Mouse (Mus musculus) urinary bladder, postnatal 25 days (tissue): ENCODE data around the gene Ube2dnl1.

Experiments
- DNase-seq: peaks from one replicate; pipeline ENCODE4 v3.0.0; 2022; ENCODE audit warnings: low spot score

Gene Ube2dnl1

DNA sequence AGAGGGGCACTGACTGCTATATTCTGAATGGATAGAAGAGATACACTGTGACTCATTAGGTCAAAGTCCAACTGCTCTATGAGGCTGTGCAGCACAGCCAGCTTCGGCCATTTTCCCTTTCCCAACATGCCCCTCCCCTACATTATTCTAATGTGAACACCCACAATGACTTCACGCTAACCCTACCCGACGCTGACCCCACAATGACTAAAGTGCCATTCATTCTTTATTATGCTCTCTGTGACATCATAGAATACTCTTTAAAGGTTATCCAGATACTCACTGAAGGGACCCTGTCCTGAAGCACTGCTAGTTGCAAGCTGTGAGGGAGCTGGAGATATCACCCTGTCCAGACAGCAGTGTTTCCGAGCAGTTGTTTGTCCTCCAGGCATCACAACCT is at the start of gene Ube2dnl1:
Gene Ube2dnl1 (plus strand): TSS at position 301 of the 400 bp plus-strand sequence.
- DNase-seq, result no peak

DNA sequence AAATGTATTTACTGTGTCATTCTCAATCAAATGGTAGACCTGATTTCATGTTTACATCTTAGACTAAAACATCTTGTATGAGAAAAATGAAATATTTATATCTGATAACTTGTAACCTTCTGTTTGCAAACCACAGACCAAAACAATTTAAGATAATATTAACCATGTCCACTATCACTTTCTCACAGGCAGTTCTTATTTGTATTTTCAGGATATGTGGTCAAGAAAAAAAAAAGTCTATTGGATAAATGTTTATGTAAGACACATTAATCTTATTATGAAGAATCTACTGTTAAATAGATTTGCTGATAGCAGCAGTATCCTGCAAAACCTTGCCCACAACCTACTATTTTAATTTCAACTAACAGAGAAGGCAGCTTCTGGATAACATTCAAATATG is 9.3 kb upstream of the Ube2dnl1 start:
- no peak for DNase-seq

DNA sequence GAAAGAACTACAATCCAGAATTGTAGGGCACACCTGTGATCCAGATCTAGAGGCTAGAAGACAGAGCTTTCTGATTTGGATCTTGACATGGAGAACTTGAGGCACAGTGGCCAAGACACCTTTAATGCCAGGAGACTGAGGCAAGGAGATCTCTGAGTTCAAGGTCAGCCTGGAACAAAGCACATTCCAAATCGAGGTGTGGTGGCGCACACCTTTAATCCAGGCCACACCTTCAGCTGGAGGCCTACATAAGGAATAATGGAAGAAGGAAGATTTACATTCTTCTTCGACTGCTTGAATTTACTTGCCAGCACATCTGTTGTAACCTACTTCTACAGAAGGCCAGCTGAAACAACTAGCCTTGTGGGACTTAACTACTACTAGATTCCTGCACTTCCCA is 7.3 kb upstream of the Ube2dnl1 start:
- no peak for DNase-seq

DNA sequence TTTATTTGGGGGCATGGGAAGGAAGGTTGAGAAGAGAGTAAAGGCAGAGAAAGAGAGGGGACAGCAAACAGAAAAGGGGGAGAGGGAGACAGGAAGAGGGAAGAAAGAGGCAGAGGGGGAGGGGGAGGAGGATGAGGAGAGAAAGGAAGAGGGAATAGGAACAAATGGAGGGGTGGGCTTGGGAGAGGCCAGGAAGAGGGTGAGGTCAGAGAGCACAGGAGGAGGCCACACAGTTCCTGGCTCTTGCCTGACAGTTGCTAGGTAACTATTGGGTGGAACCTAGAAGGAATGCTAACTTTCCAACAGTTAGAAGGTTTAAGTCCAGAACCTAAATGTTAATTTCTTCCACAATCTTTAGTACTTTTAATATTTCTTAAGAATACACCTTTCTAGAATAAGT is 1.4 kb upstream of the Ube2dnl1 start:
- DNase-seq, result no peak

DNA sequence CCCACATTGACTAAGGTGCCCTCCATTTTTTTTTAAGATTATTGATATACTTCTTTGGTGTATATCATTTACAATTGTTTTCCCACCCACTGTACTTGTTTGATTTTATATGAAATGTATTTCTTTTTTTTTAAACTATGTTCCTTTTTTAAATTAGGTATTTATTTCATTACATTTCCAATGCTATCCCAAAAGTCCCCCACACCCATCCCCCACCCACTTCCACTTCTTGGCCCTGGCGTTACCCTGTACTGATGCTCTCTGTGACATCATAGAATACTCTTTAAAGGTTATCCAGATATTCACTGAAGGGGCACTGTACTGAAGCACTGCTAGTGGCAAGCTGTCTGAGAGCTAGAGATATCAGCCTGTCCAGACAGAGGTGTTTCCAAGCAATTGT is 2.5 kb downstream of the Ube2dnl1 start, which contains the start of gene Ube2dnl2:
Gene Ube2dnl2 (plus strand): TSS at position 301 of the 400 bp plus-strand sequence.
- no peak for DNase-seq

DNA sequence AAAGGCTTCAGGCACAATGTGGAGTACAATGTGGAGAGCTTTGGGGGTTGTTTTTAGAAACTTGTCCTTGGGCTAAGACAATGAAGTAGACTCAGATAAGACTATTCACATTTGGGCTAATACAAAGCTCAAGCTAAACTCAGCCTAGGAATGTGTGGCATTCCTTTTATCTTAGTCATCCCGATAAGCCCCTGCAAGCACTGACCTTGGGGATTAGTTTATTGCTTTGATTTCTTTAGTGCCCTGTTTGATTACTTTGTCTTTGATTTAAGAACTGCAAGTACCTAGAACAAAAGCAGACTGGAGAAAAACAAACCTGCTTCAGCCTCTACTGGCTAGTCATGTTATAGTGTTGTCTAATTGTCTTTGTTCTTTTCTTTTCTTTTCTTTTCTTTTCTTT is 50.3 kb downstream of the Ube2dnl1 start:
- no peak for DNase-seq
